Mouse (Mus musculus) gastrocnemius, postnatal 36 days (tissue): ENCODE measurements around the gene Mcub. TPM values are rescaled to one million over a fixed set of nuclear protein-coding genes. Genes with fewer than 3 reads are reported as not detected.

Experiments
- DNase-seq, 2 experiments: peaks; one replicate each; pipeline ENCODE4 v3.0.0; 2022
- intact Hi-C: fragments of 180-260 bp; cut with DNase I; formaldehyde crosslinking; loops from one replicate; pipeline ENCODE4 v1.15.1; 2025
- long read RNA-seq, 2 experiments: library from polyadenylated mRNA; stranded (forward); transcript quantifications; one replicate each; pipeline ENCODE4 v2.0.0; 2021
- total RNA-seq, 2 experiments: library from RNA; stranded (reverse); gene quantifications; 2 replicates each; pipeline ENCODE4 v1.2.3; 2021

Mcub gene
- under 1 TPM; 0.69 to 0.97 TPM for total RNA-seq
- long read RNA-seq, experiment 1, partial matches to known transcripts: 0 of 2 reads
- long read RNA-seq, experiment 1, other reads (novel, unspliced or antisense): 0 of 2 reads
- long read RNA-seq, experiment 2, partial matches to known transcripts: 0 of 3 reads
- long read RNA-seq, experiment 2, other reads (novel, unspliced or antisense): 0 of 3 reads

DNA sequence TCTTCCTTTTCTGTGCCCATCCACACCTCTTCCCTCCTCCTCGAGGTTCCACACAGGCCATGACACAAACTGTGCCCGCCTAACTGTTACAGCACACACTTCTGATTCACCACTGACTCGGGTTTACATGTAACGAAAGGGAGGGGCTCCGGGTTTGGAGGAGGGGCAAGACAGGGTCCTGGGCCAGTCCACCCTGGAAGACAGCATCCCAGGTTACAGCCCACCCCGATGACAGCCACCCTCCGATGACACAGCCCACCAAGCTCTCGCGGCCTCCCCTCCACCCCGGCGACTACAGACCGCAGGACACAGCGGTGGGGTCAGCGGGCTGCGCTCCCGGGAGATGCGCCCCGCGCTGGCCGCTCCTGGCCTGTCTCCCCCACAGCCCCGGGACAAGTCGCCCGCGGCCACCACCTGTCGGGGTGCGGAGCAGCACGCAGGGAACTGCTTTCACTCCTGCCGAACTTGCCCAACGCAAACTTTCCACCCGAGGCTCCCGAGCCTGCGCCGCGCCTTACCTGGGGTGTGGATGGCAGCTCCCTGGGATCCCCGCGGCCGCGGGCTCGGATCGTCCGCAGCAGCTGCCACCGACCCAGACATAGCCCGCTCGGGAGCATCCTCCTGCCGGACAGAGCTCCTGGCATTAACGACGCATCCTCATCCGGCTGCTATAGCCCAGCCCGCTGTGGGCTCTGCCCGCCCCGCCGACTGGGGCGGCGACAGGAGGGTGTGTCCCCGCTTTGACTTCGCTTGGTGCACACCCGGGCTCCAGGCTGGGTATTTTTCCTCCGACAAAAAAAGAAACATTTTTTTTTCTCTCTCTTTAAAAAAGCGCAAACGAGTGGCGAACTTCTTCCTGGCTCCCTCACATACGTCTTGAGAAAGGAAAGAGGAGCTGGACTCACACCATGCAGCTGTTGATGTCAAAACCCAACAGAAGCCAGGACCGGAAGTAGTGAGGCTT is at the start of gene Mcub:
TSS of gene Mcub (minus strand) at position 775 of the 964 bp plus-strand sequence.
- intact Hi-C loops: no loop called here
- DNase-seq: peak; percentile 31 to 37

DNA sequence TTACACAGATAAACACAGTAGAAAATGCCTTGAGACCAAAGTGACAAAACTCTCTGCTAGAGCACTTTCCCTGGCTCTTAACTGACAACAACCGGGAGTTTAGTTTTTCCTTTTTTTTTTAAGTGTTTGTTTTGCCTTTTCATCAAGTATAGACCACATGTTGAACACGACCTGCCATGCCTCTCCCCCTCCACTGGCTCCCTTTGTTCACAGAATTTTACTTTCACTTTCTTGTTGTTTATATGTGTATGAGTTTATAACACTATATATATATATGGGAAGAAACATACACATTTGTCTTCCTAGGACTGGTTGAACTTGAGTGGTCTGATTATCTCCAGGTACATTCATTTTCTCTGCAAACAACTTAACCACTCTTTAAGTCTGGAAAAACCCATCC is 42.9 kb upstream of the Mcub start:
- DNase-seq: no peak
- intact Hi-C loops: no loop called here

DNA sequence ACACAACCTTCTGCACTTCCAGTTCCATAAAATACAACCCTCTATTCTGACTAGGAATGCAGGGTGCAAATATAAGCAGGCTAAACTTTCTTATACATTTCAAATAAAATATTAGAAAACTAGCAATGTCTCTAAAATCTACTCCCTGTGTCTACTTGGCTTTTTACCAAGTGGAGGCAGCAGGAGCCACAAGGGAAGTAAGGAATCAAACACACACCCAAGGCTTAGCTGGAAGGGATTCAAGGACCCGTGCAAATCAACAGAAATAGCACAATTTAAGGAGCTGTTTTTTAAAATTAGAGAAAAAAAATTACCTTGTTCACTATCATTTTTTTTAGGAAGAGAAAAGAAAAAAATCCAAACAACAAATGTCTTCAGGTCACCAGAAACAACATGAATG is 41.2 kb upstream of the Mcub start:
- DNase-seq: no peak
- intact Hi-C loops: no loop called here

DNA sequence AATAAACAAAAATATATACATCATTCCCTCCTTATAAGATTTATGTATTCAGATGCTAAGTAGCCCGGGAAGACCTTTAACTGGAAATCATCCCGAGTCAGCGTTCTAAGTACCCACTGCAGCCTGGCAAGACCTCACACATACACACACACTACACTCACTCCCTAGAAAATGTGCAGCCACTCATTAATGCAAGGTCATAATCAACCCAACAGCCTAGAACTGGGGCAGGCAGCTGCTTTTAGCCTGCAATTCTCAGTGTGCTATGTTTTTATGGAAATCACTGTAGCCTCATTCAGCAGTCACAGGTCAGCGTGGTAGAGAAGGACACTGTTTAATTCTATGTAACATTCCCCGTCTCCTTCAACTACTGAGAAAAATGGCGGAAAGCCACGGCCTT is 36.1 kb upstream of the Mcub start:
- intact Hi-C loops: no loop called here
- no peak for DNase-seq

DNA sequence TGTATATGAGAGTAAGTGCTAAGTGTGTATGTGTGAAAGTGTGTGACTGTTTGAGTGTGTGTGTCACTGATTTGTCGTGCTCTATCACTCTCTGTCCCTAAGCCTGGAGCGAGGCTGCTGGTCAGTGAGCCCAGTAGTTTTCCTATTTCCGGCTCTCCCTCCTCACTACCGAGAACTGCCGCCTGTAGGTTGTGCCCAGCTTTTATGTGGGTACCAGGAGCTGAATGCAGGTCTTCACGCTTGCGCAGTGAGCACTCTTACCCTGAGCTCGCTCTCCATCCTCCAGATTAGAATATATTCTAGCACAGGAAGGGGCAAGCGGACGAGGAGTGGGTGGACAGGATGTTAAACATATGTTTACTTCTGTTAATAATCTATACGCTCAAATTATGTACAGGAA is 30.9 kb upstream of the Mcub start:
- intact Hi-C loops: no loop called here
- DNase-seq: no peak

DNA sequence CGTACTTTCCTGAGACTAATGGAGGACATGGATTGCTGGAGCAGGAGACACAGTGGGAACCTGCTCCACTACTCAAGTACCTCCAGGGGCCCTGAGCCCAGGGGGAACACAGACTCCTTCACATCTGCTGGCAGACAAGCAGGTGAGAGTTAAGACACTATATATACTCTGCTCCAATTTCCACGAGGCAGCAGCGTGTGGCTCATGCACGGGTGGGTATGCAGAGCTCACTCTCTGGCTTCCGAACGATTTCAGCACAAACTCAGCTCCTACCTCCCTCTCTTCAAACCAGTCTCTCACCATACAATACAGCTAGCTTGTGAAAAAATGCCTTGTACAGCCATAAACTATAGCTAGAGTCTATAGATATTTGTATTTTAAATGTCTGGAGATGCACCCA is 28.5 kb upstream of the Mcub start:
- no peak for DNase-seq
- intact Hi-C loops: no loop called here

DNA sequence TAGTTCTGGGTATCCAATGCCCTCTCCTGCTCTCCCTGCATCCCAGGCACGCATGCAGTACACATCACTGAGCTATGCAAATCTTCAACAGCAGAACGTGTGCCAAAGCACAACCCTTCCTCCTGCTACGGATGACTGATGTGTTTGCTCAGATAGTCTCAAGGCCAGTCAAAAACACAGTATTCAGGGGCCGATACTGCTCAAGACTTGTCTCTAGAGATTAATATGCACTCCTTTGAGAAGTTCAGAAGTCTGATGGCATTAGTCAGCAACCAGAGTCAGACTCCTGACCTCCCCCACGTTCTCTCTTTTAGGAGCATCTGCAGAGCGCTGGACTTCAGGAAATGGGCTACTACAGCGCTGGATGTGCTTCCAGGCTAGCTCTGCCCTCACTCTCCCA is 28.0 kb upstream of the Mcub start:
- intact Hi-C loops: no loop called here
- no peak for DNase-seq

DNA sequence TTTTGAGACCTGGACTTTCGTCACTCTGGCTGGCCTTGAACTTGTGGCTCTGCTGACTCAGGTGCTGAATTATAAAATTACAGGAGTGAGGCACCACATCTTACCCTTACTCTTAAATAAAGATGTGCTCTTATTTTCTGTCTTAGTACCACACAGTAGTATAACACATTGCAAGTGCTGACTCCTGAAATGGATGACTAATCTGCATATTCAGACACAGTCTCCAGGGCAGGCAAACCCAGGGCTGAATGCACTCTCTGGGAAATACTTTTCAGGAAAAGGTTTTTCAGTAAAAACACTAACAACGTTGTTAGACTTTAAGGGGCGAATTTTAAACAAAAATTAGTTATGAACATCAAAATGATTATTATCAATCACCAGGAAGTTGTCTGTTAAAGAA is 27.3 kb upstream of the Mcub start:
- no peak for DNase-seq
- intact Hi-C loops: no loop called here

DNA sequence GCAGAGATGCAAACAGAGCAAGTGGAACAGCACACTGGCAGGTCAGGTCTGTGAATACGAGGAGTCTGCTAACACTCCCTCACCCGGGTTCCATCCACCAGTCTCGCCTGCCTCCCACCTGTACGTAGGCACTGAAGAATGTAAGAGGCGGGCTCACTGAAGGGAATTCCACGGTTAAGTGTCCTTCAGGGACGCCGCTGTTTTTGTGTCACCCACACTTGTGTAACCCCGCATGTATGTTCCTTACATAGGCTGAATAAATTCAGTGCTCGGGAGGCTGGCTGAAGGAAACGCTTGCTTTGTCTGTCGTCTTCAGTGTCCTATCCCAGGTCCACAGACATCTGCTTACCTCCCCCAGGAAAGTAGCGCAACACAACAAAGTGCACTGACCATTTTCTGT is 17.3 kb upstream of the Mcub start:
- DNase-seq: no peak

DNA sequence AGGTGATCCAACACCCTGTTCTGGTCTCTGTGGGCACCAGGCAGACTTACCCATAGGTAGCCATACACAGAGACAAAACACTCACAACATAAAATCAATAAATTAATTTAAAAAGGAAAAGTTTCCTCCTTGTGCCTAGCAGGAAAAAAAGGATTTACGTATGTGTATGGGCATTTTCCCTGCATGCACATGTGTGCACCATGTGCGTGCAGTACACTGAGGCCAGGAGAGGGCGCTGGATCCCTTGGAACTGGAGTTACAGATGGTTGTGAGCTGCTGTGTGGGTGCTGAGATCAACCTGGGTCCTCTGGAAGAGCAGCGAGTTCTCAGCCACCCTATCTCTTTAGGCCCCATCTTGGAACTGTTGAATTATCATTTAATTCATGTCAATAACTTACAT is 15.3 kb upstream of the Mcub start:
- intact Hi-C loops: no loop called here
- no peak for DNase-seq

More for the DNA sequence above, 17.3 kb upstream of the Mcub start:
- intact Hi-C loops: no loop called here

DNA sequence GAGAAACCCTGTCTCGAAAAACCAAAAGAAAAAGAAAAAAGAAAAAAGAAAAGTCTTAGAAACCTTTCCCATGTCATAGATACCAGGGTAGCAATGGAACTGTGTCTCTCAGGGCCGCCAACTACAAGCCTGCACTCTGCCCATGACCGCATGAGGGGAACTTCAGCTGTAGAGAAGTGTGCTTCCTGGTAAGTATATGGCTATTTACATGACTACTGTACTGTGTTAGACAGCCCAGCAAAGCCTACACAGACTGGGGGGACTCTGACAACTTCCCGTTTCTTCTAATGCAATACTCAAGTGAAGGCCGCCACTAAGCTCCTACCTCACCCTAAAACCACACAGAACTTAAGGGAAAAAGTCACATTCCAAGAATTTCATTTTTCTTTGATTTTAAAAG is 14.8 kb upstream of the Mcub start:
- DNase-seq: no peak
- intact Hi-C loops: no loop called here

DNA sequence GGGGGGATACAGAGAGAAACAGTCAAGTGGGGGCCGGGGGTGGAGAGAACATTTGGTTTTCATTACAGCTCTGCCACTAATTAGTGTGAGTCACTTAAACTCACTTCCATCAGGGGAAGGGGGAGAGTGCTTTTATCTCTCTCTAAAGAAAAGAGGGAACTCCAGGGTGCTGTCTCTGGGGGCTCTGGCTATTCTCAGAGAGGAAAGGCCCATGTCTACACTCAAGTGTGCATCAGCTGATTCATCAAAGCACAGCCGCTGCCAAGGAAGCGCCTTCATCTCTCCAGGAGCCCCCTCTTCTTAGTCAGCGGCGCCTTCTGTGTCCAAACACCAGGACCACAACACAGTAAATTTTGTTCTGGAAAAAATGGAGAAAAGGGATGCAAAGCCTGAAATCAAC is 12.3 kb upstream of the Mcub start:
- intact Hi-C loops: no loop called here
- DNase-seq: no peak

DNA sequence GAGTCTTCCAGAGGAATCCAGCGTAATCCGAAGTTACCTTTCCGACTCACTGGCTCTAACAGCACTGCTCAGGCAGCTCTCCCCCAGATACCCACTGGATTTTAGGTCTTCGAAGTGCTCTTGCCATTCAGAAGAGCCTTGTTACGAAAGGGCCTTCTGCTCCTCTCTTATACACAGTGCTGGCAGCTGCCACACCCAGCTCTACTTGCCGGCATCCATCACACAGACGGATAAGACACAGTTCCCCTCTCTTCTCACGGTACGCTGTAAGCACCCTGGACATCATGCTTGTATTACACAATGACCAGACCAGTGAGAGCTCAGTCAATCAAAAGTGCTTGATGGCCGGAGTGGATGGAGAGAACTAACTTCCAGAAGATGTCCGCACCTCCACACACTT is 11.8 kb upstream of the Mcub start:
- intact Hi-C loops: no loop called here
- DNase-seq: no peak

DNA sequence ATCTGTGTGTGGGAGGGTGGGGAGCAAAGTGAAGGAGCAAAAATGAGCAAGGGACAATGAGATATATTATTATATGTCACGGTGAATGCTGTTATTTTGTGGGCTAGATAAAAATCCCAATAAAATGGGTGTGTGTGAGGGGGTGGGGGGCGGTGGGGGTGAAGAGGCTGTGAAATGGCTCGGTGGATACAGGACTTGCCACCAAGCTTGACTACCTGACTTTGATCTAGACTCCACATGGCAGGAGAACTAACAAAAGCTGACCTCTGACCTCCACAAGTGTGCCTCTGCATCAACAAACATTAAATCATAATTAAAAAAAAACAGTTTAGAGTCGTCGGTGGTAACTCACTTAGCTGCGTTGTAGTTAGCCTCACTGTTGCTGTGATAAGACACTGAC is 9.5 kb upstream of the Mcub start:
- DNase-seq: no peak
- intact Hi-C loops: no loop called here

DNA sequence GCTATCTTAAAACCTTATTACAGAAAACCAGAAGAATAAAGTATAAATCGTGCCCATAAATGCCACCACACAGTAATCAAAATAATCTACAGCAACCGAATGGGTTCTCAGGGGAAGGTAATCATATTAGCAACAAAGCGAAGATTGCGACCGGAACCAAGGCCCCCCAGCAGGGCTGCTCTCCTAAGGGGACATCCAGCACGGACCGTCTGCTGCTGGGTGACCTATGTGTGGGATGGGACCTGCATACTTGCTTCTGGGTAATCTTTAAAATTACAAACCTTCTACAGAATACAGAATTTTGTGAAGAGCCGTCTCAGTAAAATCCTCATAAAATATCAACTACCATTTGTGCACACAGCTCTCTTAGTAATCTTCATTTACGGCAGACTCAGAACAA is 8.7 kb upstream of the Mcub start:
- intact Hi-C loops: no loop called here
- no peak for DNase-seq

DNA sequence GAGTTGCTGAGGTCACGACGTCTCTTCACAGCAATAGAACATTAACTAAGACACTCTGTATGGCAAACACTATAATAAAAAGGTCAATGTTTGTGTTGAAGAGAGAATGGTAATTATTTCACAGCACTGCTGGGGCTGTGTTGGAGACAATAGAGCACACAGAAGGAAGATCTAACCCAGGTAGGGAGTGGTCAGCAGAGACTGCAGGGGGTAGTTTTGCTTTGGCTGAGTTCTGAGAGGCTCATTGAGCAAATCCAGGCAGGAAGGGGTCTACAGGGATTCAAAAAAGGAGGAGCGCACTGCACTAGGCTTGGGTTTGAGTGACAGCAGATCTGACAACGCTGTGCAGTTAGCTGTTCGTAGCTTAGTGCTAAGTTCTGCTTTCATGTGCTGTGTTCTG is 6.3 kb upstream of the Mcub start:
- DNase-seq: no peak
- intact Hi-C loops: no loop called here

DNA sequence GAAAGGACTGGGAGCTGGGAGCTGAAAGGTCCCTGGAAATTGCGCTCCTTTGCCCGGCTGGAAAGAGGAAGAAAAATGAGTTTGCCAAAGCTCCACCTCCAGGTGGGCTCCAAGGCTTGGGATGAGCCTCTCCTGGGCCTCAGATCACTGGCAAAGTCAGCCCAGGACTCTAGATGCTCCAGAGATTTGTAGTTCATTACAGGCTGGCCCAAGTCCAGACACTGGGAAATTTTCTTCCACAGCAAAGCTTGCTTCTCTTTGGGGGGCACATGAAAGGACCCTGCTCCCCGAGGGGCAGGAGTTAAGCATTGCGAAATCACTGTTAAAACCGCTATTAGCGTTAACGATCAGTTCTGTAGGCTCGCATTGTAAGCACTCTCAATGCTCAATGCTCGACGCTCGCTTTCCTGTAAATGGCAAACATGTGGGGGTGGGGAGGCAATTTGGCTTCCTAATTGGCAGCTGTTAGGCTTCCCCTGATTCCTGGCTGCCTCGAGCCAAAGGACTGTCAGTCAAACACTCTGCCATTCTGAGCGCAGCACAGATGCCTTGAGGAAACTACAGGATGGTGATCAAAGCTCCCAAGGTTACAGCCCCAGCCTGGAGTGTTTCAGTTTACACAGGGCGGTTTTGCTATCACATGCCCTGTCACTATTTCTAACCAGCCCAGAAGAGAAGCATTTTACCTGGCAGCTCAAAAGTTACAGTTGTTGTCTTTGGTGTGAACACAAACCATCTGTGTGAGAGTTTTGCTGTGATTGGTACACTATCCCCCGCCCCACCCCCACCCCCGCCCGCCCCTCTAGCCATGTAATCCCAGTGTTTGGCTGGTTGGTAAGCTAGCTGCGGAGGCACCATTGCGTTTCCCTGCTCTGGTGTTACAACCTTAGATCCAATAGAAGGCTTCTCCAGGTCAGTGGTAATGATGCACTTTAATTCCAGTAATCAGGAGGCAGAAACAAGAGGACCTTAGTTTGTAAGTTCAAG is 816 bp upstream of the Mcub start:
- intact Hi-C loops: no loop called here

DNA sequence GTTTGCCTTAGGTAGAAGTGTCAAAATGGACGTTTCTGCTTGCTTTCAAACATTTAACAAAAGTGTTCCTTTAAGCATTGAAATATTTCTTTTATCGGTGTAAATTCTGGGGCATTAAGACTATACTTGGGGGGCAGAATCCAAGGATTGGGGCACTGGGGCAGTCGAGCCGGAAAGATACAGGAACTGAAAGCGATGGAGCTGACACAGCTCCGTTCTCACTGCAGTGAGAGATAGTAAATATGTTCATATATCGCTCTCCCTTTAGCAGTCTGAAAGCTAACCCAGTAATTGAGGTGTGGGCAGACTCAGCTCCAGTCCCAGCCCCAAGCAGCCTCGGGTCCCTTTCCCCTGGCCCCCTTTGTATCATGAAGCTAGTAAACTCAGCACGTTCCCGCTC is 975 bp downstream of the Mcub start:
- intact Hi-C loops: no loop called here

More for the DNA sequence above, 816 bp upstream of the Mcub start:
- DNase-seq: no peak

DNA sequence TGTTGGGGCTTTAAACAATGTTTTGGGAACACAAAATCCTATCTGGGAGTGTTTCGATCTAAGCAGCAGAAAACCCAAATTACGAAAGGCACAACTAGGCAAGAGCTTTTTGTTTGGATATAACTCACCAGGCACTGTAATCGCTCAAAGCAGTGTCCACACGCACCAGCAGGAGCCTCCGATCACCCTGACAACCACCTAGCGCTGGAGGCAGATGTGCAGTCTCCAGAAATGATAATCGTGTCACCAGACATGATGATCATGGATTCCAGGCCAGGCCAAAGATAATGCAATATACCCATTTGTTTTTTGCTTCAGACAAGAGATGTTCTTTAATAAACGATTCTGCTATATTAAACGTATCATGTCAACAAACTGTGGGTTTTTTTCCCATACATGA is 2.1 kb downstream of the Mcub start:
- DNase-seq: no peak
- intact Hi-C loops: no loop called here

More for the DNA sequence above, 975 bp downstream of the Mcub start:
- DNase-seq: no peak

DNA sequence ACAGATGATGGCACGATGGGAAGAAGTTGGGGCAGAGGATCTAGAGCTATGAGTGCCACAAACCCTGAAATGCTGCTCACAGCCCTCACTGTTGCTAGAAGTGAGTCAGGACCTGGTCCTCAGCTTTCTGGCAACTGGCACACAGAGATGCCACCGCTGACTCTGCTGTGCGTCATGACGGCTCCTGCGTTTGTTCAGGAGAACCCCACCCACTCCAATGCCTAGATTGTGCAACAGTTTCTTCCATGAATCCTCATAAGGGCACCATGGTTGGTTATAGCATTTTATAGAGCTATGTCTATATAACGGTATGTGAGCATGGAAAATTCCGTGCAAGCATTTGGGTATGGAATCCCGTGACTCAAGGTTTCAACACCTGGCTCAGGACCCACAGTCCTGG is 5.3 kb downstream of the Mcub start:
- DNase-seq: no peak
- intact Hi-C loops: no loop called here

DNA sequence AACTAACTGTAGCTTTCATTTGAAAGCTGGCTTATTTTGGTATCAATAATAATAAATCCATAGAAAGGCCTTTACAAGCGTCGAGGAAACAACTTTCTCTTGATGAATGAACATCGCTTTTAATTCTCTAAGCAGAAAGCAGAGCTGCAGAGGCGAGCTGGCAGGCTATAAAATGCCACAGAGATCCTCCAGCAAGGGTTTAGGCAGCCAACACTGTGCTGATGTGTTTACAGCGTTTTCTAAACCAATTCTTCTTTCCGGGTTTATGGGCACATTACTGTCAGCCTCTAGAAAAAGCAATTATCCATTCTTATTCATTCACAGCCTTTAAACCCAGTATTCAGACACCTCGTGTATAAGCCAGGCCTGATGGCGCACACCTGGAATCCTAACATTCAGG is 7.5 kb downstream of the Mcub start:
- DNase-seq: no peak
- intact Hi-C loops: no loop called here
